Mouse (Mus musculus): ENCODE results near the gene Cx3cr1. TPM values are rescaled to one million over a fixed set of nuclear protein-coding genes. Genes with fewer than 3 reads are reported as not detected.

The Cx3cr1 gene
- polyA plus RNA-seq, 1 experiment from 2014 or later: 8.0 TPM

DNA sequence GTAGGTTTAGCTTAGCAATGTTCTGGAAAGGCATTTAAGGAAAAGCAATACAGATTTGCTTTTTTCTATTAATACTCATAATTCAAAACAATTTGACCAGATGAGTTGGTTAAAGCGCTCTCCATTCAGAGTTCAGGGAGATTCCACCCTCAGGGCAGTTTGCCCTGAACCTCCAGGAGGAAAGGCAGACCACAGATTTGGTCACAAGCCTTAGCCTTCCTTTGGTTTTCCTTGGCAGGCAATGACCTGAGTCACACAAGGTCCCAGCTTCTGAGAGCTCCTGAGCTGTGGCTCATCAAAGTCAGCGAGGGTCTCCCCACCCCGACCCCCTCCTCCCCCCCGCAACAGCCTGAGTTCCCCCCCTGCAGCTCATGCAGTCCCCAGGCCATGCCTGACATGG, 5.4 kb downstream of the Cx3cr1 start:
- 63% methylated on average over 4 of the region's 4 CpGs for WGBS

DNA sequence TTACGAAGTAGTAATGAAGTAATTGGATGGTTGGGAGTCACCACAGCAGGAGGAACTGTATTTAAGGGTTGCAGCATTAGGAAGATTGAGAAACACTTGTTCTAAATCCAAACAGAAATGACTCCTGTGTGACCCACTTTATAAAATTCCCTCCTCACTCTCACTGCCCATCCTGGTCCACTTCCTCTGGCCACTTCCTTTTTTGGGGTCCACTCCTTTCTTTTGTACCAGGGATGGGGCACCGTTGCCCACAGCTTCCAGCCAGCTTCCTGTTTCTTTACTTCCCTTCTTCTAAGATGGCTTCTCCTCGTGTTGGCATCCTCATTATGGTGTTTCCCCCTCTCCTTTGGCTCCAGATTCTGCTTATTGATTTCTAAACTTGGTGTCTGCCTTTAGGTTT, 10.9 kb downstream of the Cx3cr1 start:
- no peaks in the 10 kb centered on the region for H3K4me1 ChIP-seq (ENCODE audit: insufficient read depth, low read depth, low read length)
- ATAC-seq (peak; percentile 12; the same call in 1 of the 2 replicates), DNase-seq (ENCODE audit: low spot score) (peak; percentile 47)
- no peaks in the 10 kb centered on the region for H3K9me3 ChIP-seq (ENCODE audit: low read length)
- H3K4me2 ChIP-seq (replicated peaks; ENCODE audit: low read depth, low read length): no peak overlapping the region
- 43% methylated on average over 3 of the region's 3 CpGs for WGBS
- no peak overlapping the region for H3K4me3 ChIP-seq (ENCODE audit: low read depth, low read length)
- H3K27ac ChIP-seq (ENCODE audit: low read length): no peak overlapping the region
- H3K9ac ChIP-seq (replicated peaks; ENCODE audit: low read depth): no peak overlapping the region
- TF ChIP-seq EP300 (IDR thresholded peaks at IDR 0.05): no peak
- no peak for TF ChIP-seq CTCF (IDR thresholded peaks at IDR 0.05)
- H3K36me3 ChIP-seq (ENCODE audit: insufficient read depth, low read length): no peaks in the 10 kb centered on the region
- H3K27me3 ChIP-seq (replicated peaks; ENCODE audit: insufficient read depth, low read length): no peaks in the 10 kb centered on the region

More for the DNA sequence above, 5.4 kb downstream of the Cx3cr1 start:
- no peak for DNase-seq (ENCODE audit: low spot score)
- Histone ChIP-seq H3K27ac (ENCODE audit: low read length) (no peak overlapping the region), H3K4me1 (ENCODE audit: insufficient read depth, low read depth, low read length) (no peaks in the 10 kb centered on the region), H3K4me2 (replicated peaks; ENCODE audit: low read depth, low read length) (no peak overlapping the region), H3K36me3 (ENCODE audit: insufficient read depth, low read length) (no peaks in the 10 kb centered on the region), H3K27me3 (replicated peaks; ENCODE audit: insufficient read depth, low read length) (no peaks in the 10 kb centered on the region), H3K9me3 (ENCODE audit: low read length) (no peaks in the 10 kb centered on the region), H3K9ac (replicated peaks; ENCODE audit: low read depth) (no peak overlapping the region), H3K4me3 (ENCODE audit: low read depth, low read length) (no peak overlapping the region)
- no peak for ATAC-seq
- no peak for TF ChIP-seq EP300 (IDR thresholded peaks at IDR 0.05)
- no peak for TF ChIP-seq CTCF (IDR thresholded peaks at IDR 0.05)

DNA sequence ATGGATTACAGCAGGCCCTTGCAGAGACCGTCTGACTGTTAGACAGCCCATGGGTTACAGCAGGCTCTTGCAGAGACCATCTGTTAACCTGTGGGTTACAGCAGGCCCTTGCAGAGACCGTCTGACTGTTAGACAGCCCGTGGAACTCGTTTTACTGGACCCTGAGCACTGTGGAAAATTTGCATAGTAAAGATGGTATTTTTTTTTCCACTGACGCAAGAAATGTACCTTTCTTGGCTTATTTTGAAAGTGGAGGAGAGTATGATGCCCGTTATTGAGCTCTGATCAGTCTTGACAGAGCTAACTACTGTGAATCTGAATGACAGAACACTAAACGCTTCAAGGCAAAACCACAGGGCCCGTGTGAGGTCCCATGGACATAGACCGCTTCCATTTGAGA, 13.5 kb downstream of the Cx3cr1 start:
- DNase-seq (ENCODE audit: low spot score) (no peak), ATAC-seq (no peak)
- TF ChIP-seq EP300 (IDR thresholded peaks at IDR 0.05): no peak
- TF ChIP-seq CTCF (IDR thresholded peaks at IDR 0.05): no peak
- Histone ChIP-seq H3K4me2 (replicated peaks; ENCODE audit: low read depth, low read length) (no peak overlapping the region), H3K9me3 (ENCODE audit: low read length) (no peaks in the 10 kb centered on the region), H3K4me3 (ENCODE audit: low read depth, low read length) (no peak overlapping the region), H3K36me3 (ENCODE audit: insufficient read depth, low read length) (no peaks in the 10 kb centered on the region), H3K27ac (ENCODE audit: low read length) (no peak overlapping the region), H3K27me3 (replicated peaks; ENCODE audit: insufficient read depth, low read length) (no peaks in the 10 kb centered on the region), H3K9ac (replicated peaks; ENCODE audit: low read depth) (no peak overlapping the region), H3K4me1 (ENCODE audit: insufficient read depth, low read depth, low read length) (no peaks in the 10 kb centered on the region)
- WGBS: 64% methylated on average over 9 of the region's 9 CpGs

GRCm38 (mm10) chr9:120054545-120055277, 15.0 kb downstream of the Cx3cr1 start:
- TF ChIP-seq EP300 (IDR thresholded peaks at IDR 0.05) (no peak), CTCF (IDR thresholded peaks at IDR 0.05) (no peak)
- Histone ChIP-seq H3K27ac (ENCODE audit: low read length) (no peak overlapping the region), H3K27me3 (replicated peaks; ENCODE audit: insufficient read depth, low read length) (no peaks in the 10 kb centered on the region), H3K4me2 (replicated peaks; ENCODE audit: low read depth, low read length) (no peak overlapping the region), H3K9me3 (ENCODE audit: low read length) (no peaks in the 10 kb centered on the region), H3K9ac (replicated peaks; ENCODE audit: low read depth) (no peak overlapping the region), H3K4me3 (ENCODE audit: low read depth, low read length) (no peak overlapping the region), H3K4me1 (ENCODE audit: insufficient read depth, low read depth, low read length) (no peaks in the 10 kb centered on the region), H3K36me3 (ENCODE audit: insufficient read depth, low read length) (no peaks in the 10 kb centered on the region)
- 51% methylated on average over 8 of the region's 8 CpGs for WGBS
- ATAC-seq (peak; percentile 5; the same call in 1 of the 2 replicates), DNase-seq (ENCODE audit: low spot score) (peak; percentile 23)

GRCm38 (mm10) chr9:120049407-120049806, 20.3 kb downstream of the Cx3cr1 start:
- WGBS: 32% methylated on average over 3 of the region's 3 CpGs
- no peaks in the 10 kb centered on the region for H3K36me3 ChIP-seq (ENCODE audit: insufficient read depth, low read length)

GRCm38 (mm10) chr9:120048495-120048894, 21.2 kb downstream of the Cx3cr1 start:
- WGBS: 39% methylated on average over 6 of the region's 6 CpGs
- H3K36me3 ChIP-seq (ENCODE audit: insufficient read depth, low read length): no peaks in the 10 kb centered on the region
- TF ChIP-seq CTCF (IDR thresholded peaks at IDR 0.05): no peak
- no peak for TF ChIP-seq EP300 (IDR thresholded peaks at IDR 0.05)
- H3K4me3 ChIP-seq (ENCODE audit: low read depth, low read length): no peak overlapping the region
- ATAC-seq: no peak
- H3K4me1 ChIP-seq (ENCODE audit: insufficient read depth, low read depth, low read length): no peaks in the 10 kb centered on the region
- no peak overlapping the region for H3K4me2 ChIP-seq (replicated peaks; ENCODE audit: low read depth, low read length)
- H3K27me3 ChIP-seq (replicated peaks; ENCODE audit: insufficient read depth, low read length): no peaks in the 10 kb centered on the region
- H3K9ac ChIP-seq (replicated peaks; ENCODE audit: low read depth): no peak overlapping the region
- H3K27ac ChIP-seq (ENCODE audit: low read length): no peak overlapping the region
- no peak for DNase-seq (ENCODE audit: low spot score)
- H3K9me3 ChIP-seq (ENCODE audit: low read length): no peaks in the 10 kb centered on the region

More at GRCm38 (mm10) chr9:120049407-120049806, 20.3 kb downstream of the Cx3cr1 start:
- Histone ChIP-seq H3K4me1 (ENCODE audit: insufficient read depth, low read depth, low read length) (no peaks in the 10 kb centered on the region), H3K4me2 (replicated peaks; ENCODE audit: low read depth, low read length) (no peak overlapping the region), H3K4me3 (ENCODE audit: low read depth, low read length) (no peak overlapping the region), H3K27ac (ENCODE audit: low read length) (no peak overlapping the region), H3K9me3 (ENCODE audit: low read length) (no peaks in the 10 kb centered on the region), H3K9ac (replicated peaks; ENCODE audit: low read depth) (no peak overlapping the region), H3K27me3 (replicated peaks; ENCODE audit: insufficient read depth, low read length) (no peaks in the 10 kb centered on the region)
- no peak for TF ChIP-seq EP300 (IDR thresholded peaks at IDR 0.05)
- TF ChIP-seq CTCF (IDR thresholded peaks at IDR 0.05): no peak
- ATAC-seq: peak; percentile 46; the same call in 1 of the 2 replicates
- DNase-seq (ENCODE audit: low spot score): peak; percentile 33

All from lung, postnatal 0 days (tissue).